Mouse (Mus musculus): ENCODE data around the gene Tax1bp3.

The Tax1bp3 gene

GRCm38 (mm10) chr11:73230081-73230480 lies 53.2 kb downstream of the Tax1bp3 start:
- DNase-seq (ENCODE audit: extremely low spot score): no peak

DNA sequence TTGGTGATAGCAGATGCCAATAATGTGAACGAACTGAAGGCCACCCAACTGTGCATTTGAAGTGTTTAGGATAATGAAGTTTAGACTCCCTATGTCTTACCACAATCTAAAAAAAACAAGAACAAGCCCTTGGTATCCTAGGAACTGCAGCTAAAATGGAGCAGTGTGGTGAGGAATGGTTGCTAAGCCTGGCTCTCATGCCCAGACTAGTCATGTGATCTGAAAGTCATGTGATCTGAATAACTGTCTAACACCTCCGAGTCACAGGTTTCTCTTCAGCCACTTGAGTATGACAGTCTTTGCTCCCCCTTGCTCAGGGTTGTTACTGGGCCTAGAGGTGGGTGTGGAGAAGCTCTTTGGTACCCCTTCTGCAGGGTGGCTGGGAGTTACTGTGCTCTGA lies 55.6 kb downstream of the Tax1bp3 start:
- no peak for DNase-seq (ENCODE audit: extremely low spot score)

Measured in embryo, embryonic 9.5 days (tissue).